Mouse (Mus musculus) bone marrow macrophage, adult 2 months (primary cell): ENCODE results near the gene Nav1.

ENCODE experiments used
- CTCF ChIP-seq: IDR thresholded peaks from 2 replicates; pipeline ENCODE4 v1.5.1; 2012; ENCODE audit warnings: low read depth, mild to moderate bottlenecking, low read length, moderate library complexity
- POLR2A ChIP-seq: IDR thresholded peaks from 2 replicates; pipeline ENCODE4 v1.6.1; 2012; ENCODE audit warnings: mild to moderate bottlenecking, low read depth, low read length, borderline replicate concordance

DNA sequence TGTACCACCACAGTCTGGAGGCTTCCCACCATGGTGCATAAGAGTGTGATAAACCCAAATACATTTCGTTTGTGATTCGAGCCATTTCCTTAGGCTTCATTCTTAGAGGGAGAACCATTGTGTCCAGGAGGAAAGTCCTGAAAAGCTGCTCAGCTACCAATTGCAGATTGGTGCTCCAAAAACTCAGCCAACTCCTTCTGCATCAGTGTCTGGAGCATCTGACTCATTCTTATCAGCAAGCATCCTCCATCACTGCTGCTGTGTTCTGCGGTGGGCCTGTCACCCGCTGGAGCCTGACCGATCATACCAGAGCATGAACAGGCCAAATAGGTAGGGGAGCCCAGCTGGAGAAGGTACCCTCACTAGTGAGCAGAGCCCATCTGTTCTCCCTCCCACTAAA is 16.0 kb upstream of the Nav1 start:
- TF ChIP-seq CTCF (no peak), POLR2A (no peak)
